Mouse (Mus musculus): ENCODE data around the gene Mpeg1. TPM values are rescaled to one million over a fixed set of nuclear protein-coding genes. Genes with fewer than 3 reads are reported as not detected.

Mpeg1 gene
- polyA plus RNA-seq, 2 experiments, result 0.92 to 3.5 TPM

- no peaks in the 10 kb centered on the region for H3K9me3 ChIP-seq (ENCODE audit: control insufficient read depth, low read length)
- H3K4me2 ChIP-seq (replicated peaks; ENCODE audit: low read depth, low read length, severe bottlenecking), result no peak overlapping the region
- no peak for DNase-seq (ENCODE audit: low spot score)
- no peaks in the 10 kb centered on the region for H3K27me3 ChIP-seq (ENCODE audit: control insufficient read depth, insufficient read depth, low read length)
- no peak for TF ChIP-seq POLR2A (IDR thresholded peaks at IDR 0.05; ENCODE audit: borderline replicate concordance, extremely low read depth, insufficient read depth, insufficient read length)
- no peak overlapping the region for H3K4me3 ChIP-seq (replicated peaks; ENCODE audit: low read length)
- no peak overlapping the region for H3K27ac ChIP-seq (replicated peaks; ENCODE audit: low read depth, low read length)
- no peak for ATAC-seq (ENCODE audit: low FRiP score, low read depth)
- H3K9ac ChIP-seq (ENCODE audit: low read depth, low read length, severe bottlenecking), result no peak overlapping the region
- peaks cover 16% of the 10 kb centered on the region for H3K4me1 ChIP-seq (ENCODE audit: control insufficient read depth, insufficient read depth, low read length)
- WGBS, result 81% methylated on average over 6 of the region's 6 CpGs
- H3K36me3 ChIP-seq (ENCODE audit: control insufficient read depth, insufficient read depth, low read length), result no peaks in the 10 kb centered on the region
Observed at GRCm38 (mm10) chr19:12478369-12478768, 17.8 kb downstream of the Mpeg1 start.

- no peak for DNase-seq (ENCODE audit: low spot score)
- no peak for TF ChIP-seq POLR2A (IDR thresholded peaks at IDR 0.05; ENCODE audit: borderline replicate concordance, extremely low read depth, insufficient read depth, insufficient read length)
Observed at GRCm38 (mm10) chr19:12483782-12484181, 23.2 kb downstream of the Mpeg1 start.

GRCm38 (mm10) chr19:12484210-12484609, 23.6 kb downstream of the Mpeg1 start:
- H3K4me1 ChIP-seq (ENCODE audit: control insufficient read depth, insufficient read depth, low read length), result peaks cover 3% of the 10 kb centered on the region; the same call in 1 of the 2 replicates
- DNase-seq (ENCODE audit: low spot score) (no peak), ATAC-seq (ENCODE audit: low FRiP score, low read depth) (no peak)
- H3K36me3 ChIP-seq (ENCODE audit: control insufficient read depth, insufficient read depth, low read length), result peaks cover 4% of the 10 kb centered on the region; the same call in 1 of the 2 replicates
- no peak overlapping the region for H3K9ac ChIP-seq (ENCODE audit: low read depth, low read length, severe bottlenecking)
- H3K9me3 ChIP-seq (ENCODE audit: control insufficient read depth, low read length), result no peaks in the 10 kb centered on the region
- no peak overlapping the region for H3K4me3 ChIP-seq (replicated peaks; ENCODE audit: low read length)
- H3K27ac ChIP-seq (replicated peaks; ENCODE audit: low read depth, low read length), result no peak overlapping the region
- H3K4me2 ChIP-seq (replicated peaks; ENCODE audit: low read depth, low read length, severe bottlenecking), result no peak overlapping the region
- no peaks in the 10 kb centered on the region for H3K27me3 ChIP-seq (ENCODE audit: control insufficient read depth, insufficient read depth, low read length)
- WGBS, result 72% methylated on average over 4 of the region's 4 CpGs
- TF ChIP-seq POLR2A (IDR thresholded peaks at IDR 0.05; ENCODE audit: borderline replicate concordance, extremely low read depth, insufficient read depth, insufficient read length), result no peak

More at GRCm38 (mm10) chr19:12483782-12484181, 23.2 kb downstream of the Mpeg1 start:
- H3K27ac ChIP-seq (replicated peaks; ENCODE audit: low read depth, low read length), result no peak overlapping the region
- no peak overlapping the region for H3K4me2 ChIP-seq (replicated peaks; ENCODE audit: low read depth, low read length, severe bottlenecking)
- peaks cover 4% of the 10 kb centered on the region; the same call in 1 of the 2 replicates for H3K36me3 ChIP-seq (ENCODE audit: control insufficient read depth, insufficient read depth, low read length)
- H3K9me3 ChIP-seq (ENCODE audit: control insufficient read depth, low read length), result no peaks in the 10 kb centered on the region
- ATAC-seq (ENCODE audit: low FRiP score, low read depth), result no peak
- no peak overlapping the region for H3K9ac ChIP-seq (ENCODE audit: low read depth, low read length, severe bottlenecking)
- H3K4me3 ChIP-seq (replicated peaks; ENCODE audit: low read length), result no peak overlapping the region
- no peaks in the 10 kb centered on the region for H3K27me3 ChIP-seq (ENCODE audit: control insufficient read depth, insufficient read depth, low read length)
- H3K4me1 ChIP-seq (ENCODE audit: control insufficient read depth, insufficient read depth, low read length), result peaks cover under 1% of the 10 kb centered on the region; the same call in 1 of the 2 replicates
- 37% methylated on average over 4 of the region's 4 CpGs for WGBS

DNA sequence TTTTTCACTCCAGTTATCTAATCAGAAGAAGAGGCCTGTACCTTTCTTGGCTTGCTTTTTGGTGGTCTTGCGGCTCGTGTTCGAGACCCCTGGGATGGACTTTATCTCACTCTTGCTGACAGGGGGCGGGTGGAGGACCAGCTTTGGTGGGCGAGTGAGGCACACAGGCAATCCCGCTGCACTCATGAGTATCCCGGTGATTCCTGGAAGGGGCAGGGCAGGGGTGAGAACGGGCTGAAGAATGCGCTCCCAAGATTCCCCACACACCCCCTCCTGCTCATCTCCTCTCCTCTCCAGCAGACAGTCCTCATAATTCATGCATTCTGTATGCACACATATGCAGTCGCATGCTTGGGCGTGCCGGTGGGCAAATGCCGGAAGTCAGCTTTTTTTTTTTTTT, 24.6 kb downstream of the Mpeg1 start:
- Histone ChIP-seq H3K4me3 (replicated peaks; ENCODE audit: low read length) (no peak overlapping the region), H3K27ac (replicated peaks; ENCODE audit: low read depth, low read length) (no peak overlapping the region), H3K9me3 (ENCODE audit: control insufficient read depth, low read length) (no peaks in the 10 kb centered on the region), H3K4me1 (ENCODE audit: control insufficient read depth, insufficient read depth, low read length) (peaks cover 3% of the 10 kb centered on the region; the same call in 1 of the 2 replicates), H3K36me3 (ENCODE audit: control insufficient read depth, insufficient read depth, low read length) (peaks cover 7% of the 10 kb centered on the region; the same call in 1 of the 2 replicates), H3K27me3 (ENCODE audit: control insufficient read depth, insufficient read depth, low read length) (no peaks in the 10 kb centered on the region), H3K4me2 (replicated peaks; ENCODE audit: low read depth, low read length, severe bottlenecking) (no peak overlapping the region), H3K9ac (ENCODE audit: low read depth, low read length, severe bottlenecking) (no peak overlapping the region)
- DNase-seq (ENCODE audit: low spot score), result no peak
- WGBS, result 82% methylated on average over 13 of the region's 13 CpGs
- no peak for ATAC-seq (ENCODE audit: low FRiP score, low read depth)
- TF ChIP-seq POLR2A (IDR thresholded peaks at IDR 0.05; ENCODE audit: borderline replicate concordance, extremely low read depth, insufficient read depth, insufficient read length), result no peak

DNA sequence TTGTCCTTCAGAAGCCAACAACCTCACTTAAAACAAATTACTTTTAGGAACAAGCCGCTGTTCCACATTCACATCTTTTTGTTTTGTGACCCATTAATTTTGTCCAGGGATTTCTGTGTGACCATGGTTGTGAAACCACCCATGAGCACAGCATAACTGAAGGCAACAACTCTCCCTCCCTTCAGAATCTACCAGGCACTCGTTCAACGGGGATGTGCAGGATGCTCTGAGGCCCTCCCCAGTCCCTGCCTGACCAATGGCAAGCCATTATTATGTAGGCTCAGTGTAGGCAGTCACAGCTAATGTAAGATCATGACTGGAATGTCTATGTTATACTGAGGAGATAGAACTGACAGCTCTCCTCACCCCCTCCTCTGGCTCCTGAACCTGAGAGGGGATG, 25.1 kb downstream of the Mpeg1 start:
- no peak for TF ChIP-seq POLR2A (IDR thresholded peaks at IDR 0.05; ENCODE audit: borderline replicate concordance, extremely low read depth, insufficient read depth, insufficient read length)
- Histone ChIP-seq H3K9ac (ENCODE audit: low read depth, low read length, severe bottlenecking) (no peak overlapping the region), H3K27me3 (ENCODE audit: control insufficient read depth, insufficient read depth, low read length) (no peaks in the 10 kb centered on the region), H3K4me2 (replicated peaks; ENCODE audit: low read depth, low read length, severe bottlenecking) (no peak overlapping the region), H3K36me3 (ENCODE audit: control insufficient read depth, insufficient read depth, low read length) (peaks cover 7% of the 10 kb centered on the region; the same call in 1 of the 2 replicates), H3K4me1 (ENCODE audit: control insufficient read depth, insufficient read depth, low read length) (peaks cover 3% of the 10 kb centered on the region; the same call in 1 of the 2 replicates), H3K9me3 (ENCODE audit: control insufficient read depth, low read length) (no peaks in the 10 kb centered on the region), H3K4me3 (replicated peaks; ENCODE audit: low read length) (no peak overlapping the region), H3K27ac (replicated peaks; ENCODE audit: low read depth, low read length) (no peak overlapping the region)
- WGBS, result 74% methylated on average over 3 of the region's 3 CpGs
- ATAC-seq (ENCODE audit: low FRiP score, low read depth) (no peak), DNase-seq (ENCODE audit: low spot score) (no peak)

Data from limb, embryonic 14.5 days (tissue).